Mouse (Mus musculus) forebrain, postnatal 0 days (tissue): ENCODE data around the gene Psmb6. TPM values are rescaled to one million over a fixed set of nuclear protein-coding genes. Genes with fewer than 3 reads are reported as not detected.

Source experiments
- ATAC-seq: fragments of 200-750 bp; cut with Nextera tagmentation; 2 replicates; pipeline ENCODE4 v1.8.0; 2017; ENCODE audit warnings: mild to moderate bottlenecking, moderate library complexity
- DNase-seq: peaks from one replicate; pipeline ENCODE4 v3.0.0-alpha.2; 2015
- H3K27ac ChIP-seq: fragments of 300-500 bp; sonication (generic); 2 replicates; pipeline ENCODE4 v1.5.1; 2014; ENCODE audit warnings: low read depth, mild to moderate bottlenecking, antibody characterized with exemption, low read length, moderate library complexity, mixed read lengths
- H3K27me3 ChIP-seq: fragments of 300-500 bp; sonication (generic); 2 replicates; pipeline ENCODE4 v1.6.1; 2014; ENCODE audit warnings: mild to moderate bottlenecking, low read length, mixed read lengths; ENCODE audit not compliant: insufficient read depth
- H3K36me3 ChIP-seq: fragments of 300-500 bp; sonication (generic); 2 replicates; pipeline ENCODE4 v1.6.1; 2014; ENCODE audit warnings: mild to moderate bottlenecking, moderate library complexity; ENCODE audit not compliant: insufficient read depth
- H3K4me1 ChIP-seq: fragments of 300-500 bp; sonication (generic); 2 replicates; pipeline ENCODE4 v1.6.1; 2014; ENCODE audit warnings: antibody characterized with exemption; ENCODE audit not compliant: insufficient read depth
- H3K4me2 ChIP-seq: fragments of 300-500 bp; sonication (generic); 2 replicates; pipeline ENCODE4 v1.6.1; 2014; ENCODE audit warnings: low read depth, mild to moderate bottlenecking, moderate library complexity
- H3K4me3 ChIP-seq: fragments of 300-500 bp; sonication (generic); 2 replicates; pipeline ENCODE4 v1.5.1; 2014; ENCODE audit warnings: low read depth, low read length, mixed read lengths
- H3K9ac ChIP-seq: fragments of 300-500 bp; sonication (generic); 2 replicates; pipeline ENCODE4 v1.6.1; 2014; ENCODE audit warnings: mild to moderate bottlenecking
- H3K9me3 ChIP-seq: fragments of 300-500 bp; sonication (generic); 2 replicates; pipeline ENCODE4 v1.6.1; 2016; ENCODE audit warnings: low read length
- CTCF ChIP-seq: sonication (generic); IDR thresholded peaks from 2 replicates; pipeline ENCODE4 v1.5.1; 2016; ENCODE audit warnings: antibody characterized with exemption, control low read depth, low read depth
- WGBS: fragments of 180-500 bp; shearing (Covaris S2); extraction: QIAGEN DNeasy Blood & Tissue Kit; methylation state at CpG from one replicate; pipeline ENCODE4 v1.1.7; 2014; 5-methylcytosine and 5-hydroxymethylcytosine counted together
- polyA plus RNA-seq: library from polyadenylated mRNA; unstranded; fragments of >200 nt; fragmentation: Nextera tagmentation; extraction: Ambion mirVana; gene quantifications from 2 replicates; pipeline ENCODE4 v1.2.1, GENCODE M21; 2015
- total RNA-seq: library from RNA; depleted of rRNA; stranded (reverse); fragments of >200 nt; gene quantifications from 2 replicates; pipeline ENCODE4 v1.2.3, GENCODE M21; 2014

The Psmb6 gene
- total and polyA plus RNA-seq, 2 experiments from 2014 or later, result 428 to 820 TPM

- DNase-seq (no peak), ATAC-seq (no peak)
- H3K4me1 ChIP-seq, result no peaks in the 10 kb centered on the region
- H3K4me3 ChIP-seq, result no peak overlapping the region
- H3K9ac ChIP-seq, result no peak overlapping the region
- H3K27me3 ChIP-seq, result no peaks in the 10 kb centered on the region
- H3K4me2 ChIP-seq, result no peak overlapping the region
- H3K36me3 ChIP-seq, result no peaks in the 10 kb centered on the region
- no peaks in the 10 kb centered on the region for H3K9me3 ChIP-seq
- no peak overlapping the region for H3K27ac ChIP-seq
- TF ChIP-seq CTCF, result no peak
- 90% methylated on average over 9 of the region's 9 CpGs for WGBS
Observed at GRCm38 (mm10) chr11:70557545-70557944, 32.4 kb downstream of the Psmb6 start.

DNA sequence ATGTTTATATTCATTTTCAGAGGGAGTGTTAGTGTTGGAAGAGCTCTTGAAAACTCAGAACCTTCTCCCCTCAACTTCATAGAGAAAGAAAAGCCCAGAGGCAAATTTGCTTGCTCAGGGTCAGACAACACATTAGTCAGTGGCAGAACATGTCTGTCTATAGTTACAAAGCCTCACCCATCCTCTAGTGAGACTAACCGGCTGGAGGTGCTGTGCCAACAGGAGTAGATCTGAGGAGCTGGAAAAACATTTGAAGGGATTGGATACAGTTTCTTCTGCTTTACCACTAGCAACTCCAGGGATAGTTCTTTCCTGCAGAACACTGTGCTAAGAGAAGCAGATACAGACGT is 36.7 kb downstream of the Psmb6 start:
- no peak for DNase-seq
- TF ChIP-seq CTCF, result no peak; the same call in 1 of the 2 replicates
- Histone ChIP-seq H3K9ac (peak overlapping the region; percentile 92), H3K27me3 (no peaks in the 10 kb centered on the region), H3K9me3 (no peaks in the 10 kb centered on the region), H3K36me3 (0 out of 2 replicates have a peak, but pooled peaks cover under 1% of the 10 kb centered on the region), H3K4me3 (peak overlapping the region; percentile 98), H3K27ac (peak overlapping the region; percentile 77), H3K4me1 (peaks cover 20% of the 10 kb centered on the region; the same call in 1 of the 2 replicates), H3K4me2 (peak overlapping the region; percentile 85)
- WGBS, result 2% methylated on average over 2 of the region's 2 CpGs
- ATAC-seq, result no peak

- ATAC-seq, result peak; percentile 93
- TF ChIP-seq CTCF, result no peak; the same call in 1 of the 2 replicates
Observed at GRCm38 (mm10) chr11:70562287-70562994, 37.3 kb downstream of the Psmb6 start, which contains the start of gene Mink1. Mink1 (plus strand) TSS chr11:70562881.

GRCm38 (mm10) chr11:70562995-70563469 is 37.9 kb downstream of the Psmb6 start:
- H3K27ac ChIP-seq, result peak overlapping the region; percentile 77
- 0% methylated on average over 29 of the region's 31 CpGs for WGBS
- H3K4me2 ChIP-seq, result peak overlapping the region; percentile 85
- 0 out of 2 replicates have a peak, but pooled peaks cover 3% of the 10 kb centered on the region for H3K36me3 ChIP-seq
- H3K9ac ChIP-seq, result peak overlapping the region; percentile 92
- H3K4me3 ChIP-seq, result peak overlapping the region; percentile 98
- peaks cover 20% of the 10 kb centered on the region; the same call in 1 of the 2 replicates for H3K4me1 ChIP-seq
- ATAC-seq (peak; percentile 10), DNase-seq (no peak)
- no peaks in the 10 kb centered on the region for H3K9me3 ChIP-seq
- no peak for TF ChIP-seq CTCF
- H3K27me3 ChIP-seq, result no peaks in the 10 kb centered on the region

More at GRCm38 (mm10) chr11:70562287-70562994, 37.3 kb downstream of the Psmb6 start, which contains the start of gene Mink1:
- Histone ChIP-seq H3K9ac (peak within 1 kb of the TSS; percentile 92), H3K9me3 (no peaks in the 10 kb centered on the region), H3K4me2 (peak within 1 kb of the TSS; percentile 85), H3K27me3 (no peaks in the 10 kb centered on the region), H3K36me3 (0 out of 2 replicates have a peak, but pooled peaks cover 3% of the 10 kb centered on the region), H3K4me3 (peak within 1 kb of the TSS; percentile 98), H3K4me1 (peaks cover 20% of the 10 kb centered on the region; the same call in 1 of the 2 replicates), H3K27ac (peak within 1 kb of the TSS; percentile 77)
- DNase-seq, result peak; percentile 97
- WGBS, result under 1% methylated on average over 51 of the region's 57 CpGs

DNA sequence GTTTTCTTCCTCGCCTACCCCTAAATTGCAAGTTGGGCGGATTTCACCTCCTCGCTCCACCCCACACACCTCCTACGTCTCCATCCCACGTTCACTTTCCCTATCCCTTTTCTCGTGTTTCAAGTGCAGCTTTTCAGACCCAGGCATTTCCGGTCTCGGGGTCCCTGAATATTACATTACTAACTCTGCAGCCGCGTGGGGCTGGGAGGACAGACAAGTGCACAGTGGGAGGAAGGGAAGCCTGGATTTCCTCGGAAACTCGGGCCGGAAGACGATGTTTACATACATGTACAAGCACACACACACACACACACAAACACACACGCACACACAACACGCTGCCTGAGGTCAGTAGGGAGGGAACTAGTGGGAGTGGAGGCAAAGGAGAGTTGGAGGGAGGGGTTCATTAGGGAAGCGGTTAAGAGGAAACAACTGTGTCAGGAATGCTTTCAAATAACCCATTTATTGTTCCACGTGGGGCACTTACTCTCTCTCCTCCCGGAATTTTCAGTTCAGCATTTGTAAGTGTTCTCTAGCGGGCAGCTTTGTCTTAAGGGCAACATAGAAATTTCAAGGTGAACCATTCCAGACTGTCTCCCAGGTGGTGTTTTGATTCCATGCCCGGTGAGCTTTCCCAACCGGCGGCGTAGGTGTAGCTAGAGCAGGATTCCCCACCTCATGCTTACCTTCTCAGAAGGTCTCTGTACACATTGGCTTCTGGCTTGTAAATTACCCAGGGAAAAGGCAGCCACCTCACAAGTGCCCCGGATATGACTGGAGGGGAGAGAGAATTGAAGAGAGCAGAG is 38.5 kb downstream of the Psmb6 start:
- Histone ChIP-seq H3K4me2 (peak overlapping the region; percentile 85), H3K4me1 (peaks cover 20% of the 10 kb centered on the region; the same call in 1 of the 2 replicates), H3K4me3 (peak overlapping the region; percentile 98), H3K36me3 (0 out of 2 replicates have a peak, but pooled peaks cover 3% of the 10 kb centered on the region), H3K27me3 (no peaks in the 10 kb centered on the region), H3K9ac (peak overlapping the region; percentile 92), H3K9me3 (no peaks in the 10 kb centered on the region), H3K27ac (no peak overlapping the region)
- TF ChIP-seq CTCF, result no peak
- ATAC-seq, result no peak
- 1% methylated on average over 25 of the region's 25 CpGs for WGBS
- DNase-seq, result peak; percentile 38

DNA sequence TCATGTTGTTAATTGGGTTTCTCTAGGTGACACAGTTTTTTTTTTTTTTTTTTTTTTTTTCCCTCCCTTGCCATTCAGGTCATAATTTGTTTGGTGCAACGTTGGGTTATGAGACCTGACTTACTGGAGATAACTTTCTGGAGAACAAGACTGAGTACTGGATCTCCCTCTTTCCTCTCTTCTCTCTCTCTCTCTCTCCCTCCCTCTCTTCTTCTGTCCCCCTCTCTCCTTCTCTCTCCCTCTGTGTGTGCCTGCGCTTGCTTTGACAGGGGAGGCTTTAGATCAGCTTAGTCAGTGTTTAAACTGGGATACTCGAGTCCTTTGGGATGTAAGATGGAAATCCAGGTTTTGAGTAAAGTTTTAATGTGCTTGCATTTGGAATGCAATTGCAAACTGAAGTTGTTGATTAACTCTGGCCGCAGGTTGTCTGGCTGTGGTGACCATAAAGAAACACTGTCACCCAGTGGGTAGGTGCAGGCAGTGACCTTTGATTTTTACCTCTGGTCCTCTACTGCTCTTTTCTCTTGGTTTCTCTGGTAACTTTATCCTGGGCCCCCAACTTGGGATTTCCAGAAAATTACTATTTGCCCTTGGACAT is 39.2 kb downstream of the Psmb6 start:
- no peaks in the 10 kb centered on the region for H3K27me3 ChIP-seq
- H3K4me3 ChIP-seq, result peak overlapping the region; percentile 98
- 30% methylated on average over 4 of the region's 4 CpGs for WGBS
- peaks cover 20% of the 10 kb centered on the region; the same call in 1 of the 2 replicates for H3K4me1 ChIP-seq
- H3K4me2 ChIP-seq, result peak overlapping the region; percentile 85
- peak overlapping the region; percentile 92; the same call in 1 of the 2 replicates for H3K9ac ChIP-seq
- ATAC-seq (no peak), DNase-seq (no peak)
- H3K9me3 ChIP-seq, result no peaks in the 10 kb centered on the region
- no peak overlapping the region for H3K27ac ChIP-seq
- no peak for TF ChIP-seq CTCF
- 0 out of 2 replicates have a peak, but pooled peaks cover 3% of the 10 kb centered on the region for H3K36me3 ChIP-seq
